Mouse (Mus musculus) liver, postnatal 0 days (tissue): Measurements from ENCODE around the gene Cdc14a. TPM values are rescaled to one million over a fixed set of nuclear protein-coding genes. Genes with fewer than 3 reads are reported as not detected.

Source experiments
- ATAC-seq: fragments of 200-750 bp; cut with Nextera tagmentation; 2 replicates; pipeline ENCODE4 v1.8.0; 2017; ENCODE audit warnings: mild to moderate bottlenecking, moderate library complexity
- DNase-seq: peaks from one replicate; pipeline ENCODE4 v3.0.0-alpha.2; 2016
- H3K27ac ChIP-seq: fragments of 300-500 bp; sonication (generic); 2 replicates; pipeline ENCODE4 v1.5.1; 2014; ENCODE audit warnings: antibody characterized with exemption, moderate library complexity, mild to moderate bottlenecking, low read depth
- H3K27me3 ChIP-seq: fragments of 300-500 bp; sonication (generic); 2 replicates; pipeline ENCODE4 v1.6.1; 2014; ENCODE audit warnings: low read length, control low read depth, mixed read lengths; ENCODE audit not compliant: insufficient read depth
- H3K36me3 ChIP-seq: fragments of 300-500 bp; sonication (generic); replicated peaks from 2 replicates; pipeline ENCODE4 v1.6.1; 2014; ENCODE audit warnings: mild to moderate bottlenecking, control low read depth, low read length, moderate library complexity, mixed read lengths; ENCODE audit not compliant: insufficient read depth
- H3K4me1 ChIP-seq: fragments of 300-500 bp; sonication (generic); 2 replicates; pipeline ENCODE4 v1.6.1; 2014; ENCODE audit warnings: antibody characterized with exemption, mild to moderate bottlenecking, control low read depth; ENCODE audit not compliant: insufficient read depth
- H3K4me2 ChIP-seq: fragments of 300-500 bp; sonication (generic); 2 replicates; pipeline ENCODE4 v1.6.1; 2014; ENCODE audit warnings: low read depth, mild to moderate bottlenecking, low read length, moderate library complexity, mixed read lengths
- H3K4me3 ChIP-seq: fragments of 300-500 bp; sonication (generic); 2 replicates; pipeline ENCODE4 v1.5.1; 2014; ENCODE audit warnings: low read depth, low read length
- H3K9ac ChIP-seq: fragments of 300-500 bp; sonication (generic); replicated peaks from 2 replicates; pipeline ENCODE4 v1.6.1; 2014; ENCODE audit warnings: mild to moderate bottlenecking, moderate library complexity
- H3K9me3 ChIP-seq: fragments of 300-500 bp; sonication (generic); 2 replicates; pipeline ENCODE4 v1.6.1; 2016; ENCODE audit warnings: mild to moderate bottlenecking, control low read depth, low read length, mixed read lengths
- CTCF ChIP-seq: sonication (generic); IDR thresholded peaks from 2 replicates; pipeline ENCODE4 v1.5.1; 2016; ENCODE audit warnings: antibody characterized with exemption, low read depth
- EP300 ChIP-seq: IDR thresholded peaks from 2 replicates; pipeline ENCODE4 v1.6.1; 2016; ENCODE audit warnings: antibody characterized with exemption, low read depth, mild to moderate bottlenecking
- WGBS: fragments of 180-500 bp; shearing (Covaris S2); extraction: QIAGEN DNeasy Blood & Tissue Kit; methylation state at CpG from one replicate; pipeline ENCODE4 v1.1.7; 2014; ENCODE audit not compliant: insufficient replicate concordance; 5-methylcytosine and 5-hydroxymethylcytosine counted together
- polyA plus RNA-seq: library from polyadenylated mRNA; unstranded; fragments of >200 nt; fragmentation: Nextera tagmentation; extraction: Ambion mirVana; gene quantifications from 2 replicates; pipeline ENCODE4 v1.2.1, GENCODE M21; 2015

Cdc14a gene
- polyA plus RNA-seq, 1 experiment from 2014 or later, result 1.5 TPM

DNA sequence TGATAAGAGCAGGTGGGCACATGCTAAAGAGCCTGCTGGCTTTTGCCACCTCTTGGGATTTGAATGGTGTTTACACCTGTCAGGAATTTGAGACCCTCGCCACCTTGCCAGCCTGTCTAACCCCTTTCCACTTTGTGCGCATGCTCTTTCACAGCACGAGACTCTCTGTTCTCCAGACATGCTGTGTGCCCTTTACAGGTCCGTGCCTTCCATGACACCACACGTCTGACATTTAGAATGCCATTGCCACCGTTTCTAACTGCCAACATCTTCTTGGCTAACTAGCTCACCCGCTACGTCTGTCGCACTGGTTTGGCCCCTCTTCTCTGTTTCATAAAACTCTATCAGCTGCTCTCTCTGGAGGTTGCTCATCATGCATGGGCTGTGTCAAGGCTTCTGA, 20.5 kb upstream of the Cdc14a start:
- WGBS, result 82% methylated on average over 9 of the region's 9 CpGs
- no peaks in the 10 kb centered on the region; the same call in 1 of the 2 replicates for H3K4me1 ChIP-seq
- H3K4me3 ChIP-seq, result no peak overlapping the region
- no peak for ATAC-seq
- no peak overlapping the region for H3K4me2 ChIP-seq
- H3K27me3 ChIP-seq, result no peaks in the 10 kb centered on the region
- no peaks in the 10 kb centered on the region for H3K36me3 ChIP-seq
- no peak for DNase-seq
- no peak for TF ChIP-seq CTCF
- no peak for TF ChIP-seq EP300
- no peak overlapping the region for H3K27ac ChIP-seq
- no peak overlapping the region for H3K9ac ChIP-seq
- H3K9me3 ChIP-seq, result no peaks in the 10 kb centered on the region

DNA sequence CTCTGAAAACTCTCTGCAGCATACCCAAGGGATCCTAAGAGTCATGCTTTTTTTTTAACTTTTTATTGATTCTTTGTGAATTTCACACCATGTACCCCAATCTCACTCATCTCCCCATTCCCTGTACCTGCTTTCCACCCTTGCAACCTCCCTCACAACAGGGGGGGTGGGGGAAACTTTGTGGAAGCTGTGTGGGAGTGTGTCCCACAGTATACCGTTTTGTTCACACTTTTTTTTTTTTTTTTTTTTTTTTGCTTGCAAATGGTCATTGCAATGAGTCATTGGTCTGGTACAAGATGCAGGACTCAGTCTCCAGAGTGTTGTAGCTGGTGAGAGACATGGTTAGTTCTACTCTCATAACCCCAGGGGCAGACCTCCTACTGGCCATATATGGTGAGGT, 19.0 kb upstream of the Cdc14a start:
- no peak overlapping the region for H3K9ac ChIP-seq
- no peaks in the 10 kb centered on the region for H3K36me3 ChIP-seq
- DNase-seq (no peak), ATAC-seq (no peak)
- H3K9me3 ChIP-seq, result no peaks in the 10 kb centered on the region
- TF ChIP-seq EP300, result no peak
- H3K4me2 ChIP-seq, result no peak overlapping the region
- no peak overlapping the region for H3K4me3 ChIP-seq
- no peak overlapping the region for H3K27ac ChIP-seq
- WGBS, result 41% methylated on average over 1 of the region's 1 CpGs
- no peaks in the 10 kb centered on the region for H3K27me3 ChIP-seq
- no peaks in the 10 kb centered on the region; the same call in 1 of the 2 replicates for H3K4me1 ChIP-seq

DNA sequence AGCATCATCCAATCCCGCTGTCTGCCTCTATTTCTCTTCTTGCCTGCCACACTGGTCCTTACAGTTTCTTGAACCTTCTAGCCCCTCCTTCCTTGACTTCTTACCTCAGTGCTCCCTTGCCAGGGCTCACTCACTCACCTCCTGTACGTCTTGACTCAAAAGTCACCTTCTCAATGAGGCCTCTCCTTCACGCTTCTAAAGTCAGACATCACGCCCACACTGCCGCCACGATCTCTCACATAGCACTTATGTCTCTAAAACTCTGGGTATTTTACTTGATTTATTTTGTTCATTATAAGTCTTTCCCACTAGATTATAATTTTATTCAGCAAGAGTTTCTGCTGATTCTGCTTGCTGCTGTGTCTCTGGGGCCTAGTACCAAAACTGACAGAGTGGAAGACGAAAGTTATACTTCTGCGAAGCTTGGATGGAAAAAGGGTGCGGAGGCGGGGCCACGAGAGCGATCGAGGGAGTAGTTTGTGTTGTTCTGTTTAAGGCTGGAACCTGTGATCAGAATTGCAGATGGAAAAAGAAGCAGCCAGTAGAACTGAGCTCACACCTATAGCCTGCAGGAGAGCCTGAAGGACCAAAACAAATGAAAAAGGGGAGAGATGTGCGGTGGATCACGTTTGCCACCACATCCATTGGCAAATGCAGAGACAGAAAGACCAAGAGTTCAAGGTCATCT, 17.8 kb upstream of the Cdc14a start:
- TF ChIP-seq EP300, result no peak
- no peak for TF ChIP-seq CTCF
- WGBS, result 83% methylated on average over 15 of the region's 15 CpGs
- ATAC-seq (no peak), DNase-seq (no peak)
- no peaks in the 10 kb centered on the region for H3K9me3 ChIP-seq
- no peak overlapping the region for H3K9ac ChIP-seq
- H3K27me3 ChIP-seq, result no peaks in the 10 kb centered on the region
- H3K4me2 ChIP-seq, result no peak overlapping the region
- no peak overlapping the region for H3K27ac ChIP-seq
- H3K4me3 ChIP-seq, result no peak overlapping the region
- H3K36me3 ChIP-seq, result no peaks in the 10 kb centered on the region
- H3K4me1 ChIP-seq, result peaks cover 5% of the 10 kb centered on the region

DNA sequence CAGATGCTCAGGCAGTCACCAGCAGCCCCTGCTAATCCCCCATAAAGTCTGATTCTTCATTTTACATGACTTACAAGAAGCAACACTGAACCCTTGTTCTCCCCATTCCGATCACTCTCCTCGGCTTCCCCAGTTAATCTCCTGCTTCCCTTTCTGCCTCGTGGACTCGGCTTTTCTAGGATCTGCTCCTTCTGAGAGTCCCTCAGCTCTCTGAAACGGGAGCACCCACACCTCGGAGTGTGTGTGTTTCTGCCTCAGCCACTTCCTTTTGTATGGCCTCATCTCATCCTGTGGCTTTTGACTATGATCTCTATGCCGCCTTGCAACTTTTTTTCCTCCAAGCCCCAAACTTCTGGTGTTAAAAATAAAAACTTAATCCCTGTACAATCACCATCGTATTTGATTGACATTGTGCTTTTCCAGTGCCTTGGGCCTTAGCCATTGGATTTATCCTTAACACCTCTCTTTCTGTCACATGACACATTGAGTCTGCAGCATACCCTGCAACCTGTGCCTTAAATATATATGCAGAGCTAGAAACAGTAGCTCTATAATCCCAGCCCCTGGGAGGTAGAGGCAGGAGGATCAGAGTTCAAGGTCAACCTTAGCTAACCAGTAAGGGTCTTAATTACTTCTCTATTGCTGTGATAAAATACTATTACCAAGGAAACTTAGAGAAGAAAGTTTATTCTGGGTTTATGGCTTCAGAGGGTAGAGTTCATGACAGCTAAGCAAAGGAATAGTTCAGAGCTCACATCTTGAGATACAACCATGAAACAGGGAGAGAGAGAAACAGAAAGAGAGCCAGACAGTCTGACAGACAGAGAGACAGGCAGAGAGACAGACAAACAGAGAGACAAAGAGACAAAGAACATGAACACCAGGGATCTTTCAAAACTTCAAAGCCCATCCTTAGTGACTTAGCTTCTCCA, 16.5 kb upstream of the Cdc14a start:
- TF ChIP-seq EP300 (no peak), CTCF (no peak)
- H3K27ac ChIP-seq, result no peak overlapping the region
- H3K4me2 ChIP-seq, result no peak overlapping the region
- H3K36me3 ChIP-seq, result no peaks in the 10 kb centered on the region
- ATAC-seq, result no peak
- peaks cover 5% of the 10 kb centered on the region for H3K4me1 ChIP-seq
- no peak for DNase-seq
- no peak overlapping the region for H3K4me3 ChIP-seq
- WGBS, result 35% methylated on average over 8 of the region's 8 CpGs
- H3K9ac ChIP-seq, result no peak overlapping the region
- no peaks in the 10 kb centered on the region for H3K27me3 ChIP-seq
- H3K9me3 ChIP-seq, result no peaks in the 10 kb centered on the region

DNA sequence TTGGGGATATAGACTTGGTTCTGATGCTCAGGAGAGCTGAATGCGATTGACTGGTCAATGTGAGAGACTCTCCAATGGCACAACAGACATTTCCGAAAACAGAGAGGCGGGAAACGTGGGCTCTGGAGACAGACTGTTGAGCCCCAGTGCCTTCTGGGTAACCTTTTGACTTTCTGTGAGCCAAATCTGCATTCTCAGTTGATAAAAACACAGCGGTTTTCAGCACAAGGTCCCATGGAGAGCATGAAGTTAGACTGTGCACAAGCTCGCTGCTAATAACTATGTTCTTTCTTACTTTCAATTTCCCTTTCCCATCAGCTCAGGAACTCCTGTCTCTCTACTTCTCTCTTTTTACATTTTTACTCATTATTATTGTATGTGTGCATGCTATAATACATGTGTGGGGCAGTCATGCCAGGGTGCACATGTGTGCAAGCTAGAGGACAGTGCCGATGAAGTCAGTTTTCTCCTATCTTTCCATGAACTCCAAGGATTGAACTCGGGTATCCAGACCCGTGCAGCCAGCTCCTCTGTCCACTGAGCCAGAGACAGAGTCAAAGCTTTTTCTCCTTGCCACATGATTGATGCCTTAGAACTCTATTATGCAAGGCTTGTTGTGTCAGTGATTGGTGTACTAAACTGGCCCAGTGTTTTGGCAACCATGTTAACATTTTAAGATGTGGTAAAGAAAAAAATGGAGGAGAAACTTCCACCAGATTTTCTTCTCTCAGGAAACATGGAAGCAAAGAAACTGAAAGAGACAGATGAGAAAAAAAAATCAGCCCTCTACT, 13.2 kb upstream of the Cdc14a start:
- no peak overlapping the region for H3K9ac ChIP-seq
- no peaks in the 10 kb centered on the region for H3K36me3 ChIP-seq
- DNase-seq, result no peak
- no peaks in the 10 kb centered on the region for H3K9me3 ChIP-seq
- peak overlapping the region; percentile 50 for H3K4me2 ChIP-seq
- 63% methylated on average over 9 of the region's 9 CpGs for WGBS
- H3K4me1 ChIP-seq, result peaks cover 5% of the 10 kb centered on the region
- H3K27ac ChIP-seq, result peak overlapping the region; percentile 64; the same call in 1 of the 2 replicates
- TF ChIP-seq EP300, result no peak
- TF ChIP-seq CTCF, result no peak
- H3K4me3 ChIP-seq, result peak overlapping the region; percentile 20; the same call in 1 of the 2 replicates
- ATAC-seq, result 0 out of 2 replicates have a peak, but pooled peaks have one; percentile 13
- no peaks in the 10 kb centered on the region for H3K27me3 ChIP-seq

DNA sequence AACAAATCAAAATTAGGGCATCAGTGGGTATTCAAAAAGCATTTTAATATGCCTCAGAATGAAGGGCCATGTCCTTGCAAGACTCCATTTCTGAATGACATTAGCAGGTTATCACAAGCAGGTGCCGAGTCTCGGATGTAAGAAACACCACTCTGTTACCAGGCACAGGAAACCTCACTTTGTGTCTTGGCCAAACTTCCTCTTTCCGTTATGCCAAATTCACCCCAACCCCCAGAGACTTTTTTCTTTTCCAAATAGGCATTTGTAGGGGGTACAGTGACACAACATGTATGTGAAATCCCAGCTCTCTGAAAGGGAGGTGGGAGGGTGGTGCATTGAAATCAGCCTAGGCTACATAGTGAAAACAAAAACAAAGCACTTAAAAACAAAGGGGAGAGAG, 12.3 kb upstream of the Cdc14a start:
- H3K9me3 ChIP-seq, result no peaks in the 10 kb centered on the region
- peaks cover 5% of the 10 kb centered on the region for H3K4me1 ChIP-seq
- H3K4me3 ChIP-seq, result no peak overlapping the region
- no peak for TF ChIP-seq CTCF
- no peak overlapping the region for H3K9ac ChIP-seq
- 28% methylated on average over 3 of the region's 3 CpGs for WGBS
- no peaks in the 10 kb centered on the region for H3K36me3 ChIP-seq
- peak overlapping the region; percentile 64; the same call in 1 of the 2 replicates for H3K27ac ChIP-seq
- DNase-seq (no peak), ATAC-seq (no peak)
- H3K27me3 ChIP-seq, result no peaks in the 10 kb centered on the region
- H3K4me2 ChIP-seq, result no peak overlapping the region; the same call in 1 of the 2 replicates
